Mouse (Mus musculus): ENCODE data around the gene Gm11146.

Gene Gm11146

DNA sequence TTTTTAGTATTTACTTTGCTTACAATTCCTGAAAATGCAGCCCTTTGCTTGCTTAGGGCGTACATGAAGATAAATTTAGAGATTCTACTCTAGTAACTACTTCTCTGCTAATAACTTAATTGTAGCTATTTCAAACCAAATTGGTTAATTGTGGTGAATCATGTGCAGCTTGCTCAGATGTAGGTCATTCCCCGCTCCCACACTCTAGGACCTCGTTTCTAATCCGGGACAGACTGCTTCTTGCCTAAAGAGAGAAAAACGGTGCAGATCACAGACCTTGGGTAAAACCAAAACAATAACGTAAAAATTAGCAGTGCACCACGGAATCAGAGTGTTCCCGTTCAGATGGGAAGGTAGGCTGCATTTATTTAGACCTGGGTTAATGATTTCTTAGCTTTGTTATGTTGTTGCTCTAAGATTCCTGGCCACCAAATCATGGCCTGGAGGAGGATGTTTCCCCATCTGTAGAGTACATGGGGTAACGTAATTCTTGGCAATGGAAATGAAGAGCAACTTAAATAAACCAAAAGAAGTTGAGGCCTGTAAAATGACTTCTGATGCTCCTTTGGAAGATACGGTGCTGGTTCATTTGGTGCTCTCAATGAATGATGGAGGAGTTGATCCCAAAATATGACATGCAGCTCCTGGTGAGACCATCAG lies 45.3 kb downstream of the Gm11146 start:
- DNase-seq (ENCODE audit: low spot score in 2 of 2) = no peak

DNA sequence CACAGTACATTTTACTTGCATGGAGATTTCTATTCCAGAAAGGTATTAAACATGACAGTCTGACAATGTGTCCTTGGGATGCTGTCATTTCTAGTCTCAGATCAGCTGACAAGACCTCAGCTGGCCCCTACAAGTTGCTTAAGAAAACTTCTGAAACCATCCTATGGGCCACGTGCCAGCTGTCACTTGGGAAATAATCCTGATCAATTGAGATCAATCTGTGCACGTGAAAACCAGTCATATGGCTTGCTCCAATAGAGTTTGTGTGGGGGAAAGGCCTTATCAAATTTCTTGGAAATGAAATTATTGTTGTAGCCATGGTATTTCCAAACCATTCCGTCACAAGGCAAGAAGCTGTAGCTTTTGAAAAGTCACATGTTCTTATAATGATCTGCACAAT lies 50.8 kb downstream of the Gm11146 start:
- DNase-seq (ENCODE audit: low spot score in 2 of 2) = no peak
